Mouse (Mus musculus) neural tube, embryonic 13.5 days (tissue): ENCODE results near the gene Syndig1l. TPM values are rescaled to one million over a fixed set of nuclear protein-coding genes. Genes with fewer than 3 reads are reported as not detected.

Experiments
- ATAC-seq: fragments of 200-750 bp; cut with Nextera tagmentation; 2 replicates; pipeline ENCODE4 v1.8.0; 2017; ENCODE audit warnings: low read depth, mild to moderate bottlenecking, moderate TSS enrichment, moderate library complexity
- H3K27ac ChIP-seq: fragments of 300-500 bp; sonication (generic); replicated peaks from 2 replicates; pipeline ENCODE4 v1.5.1; 2015; ENCODE audit warnings: moderate library complexity, mild to moderate bottlenecking, inconsistent platforms
- H3K27me3 ChIP-seq: fragments of 300-500 bp; sonication (generic); 2 replicates; pipeline ENCODE4 v1.6.1; 2015; ENCODE audit warnings: mild to moderate bottlenecking, inconsistent platforms
- H3K36me3 ChIP-seq: fragments of 300-500 bp; sonication (generic); 2 replicates; pipeline ENCODE4 v1.6.1; 2015; ENCODE audit warnings: mild to moderate bottlenecking, inconsistent platforms
- H3K4me1 ChIP-seq: fragments of 300-500 bp; sonication (generic); replicated peaks from 2 replicates; pipeline ENCODE4 v1.6.1; 2015; ENCODE audit warnings: inconsistent platforms
- H3K4me2 ChIP-seq: fragments of 300-500 bp; sonication (generic); 2 replicates; pipeline ENCODE4 v1.6.1; 2015; ENCODE audit warnings: inconsistent platforms, mild to moderate bottlenecking, moderate library complexity
- H3K4me3 ChIP-seq: fragments of 300-500 bp; sonication (generic); 2 replicates; pipeline ENCODE4 v1.5.1; 2015; ENCODE audit warnings: mild to moderate bottlenecking, inconsistent platforms
- H3K9ac ChIP-seq: fragments of 300-500 bp; sonication (generic); 2 replicates; pipeline ENCODE4 v1.6.1; 2015; ENCODE audit warnings: moderate library complexity, mild to moderate bottlenecking, inconsistent platforms
- H3K9me3 ChIP-seq: fragments of 300-500 bp; sonication (generic); 2 replicates; pipeline ENCODE4 v1.6.1; 2016; ENCODE audit warnings: inconsistent platforms
- WGBS: fragments of 180-500 bp; shearing (Covaris S2); methylation state at CpG from one replicate; pipeline ENCODE4 v1.1.7; 2015; 5-methylcytosine and 5-hydroxymethylcytosine counted together
- polyA plus RNA-seq: library from polyadenylated mRNA; unstranded; fragments of >200 nt; fragmentation: Nextera tagmentation; extraction: Ambion mirVana; gene quantifications from 2 replicates; pipeline ENCODE4 v1.2.1, GENCODE M21; 2015

Gene Syndig1l
- polyA plus RNA-seq, 1 experiment from 2014 or later = 3.8 TPM

- H3K4me1 ChIP-seq = peaks cover 6% of the 10 kb centered on the region; the same call in 1 of the 2 replicates
- no peak overlapping the region for H3K4me2 ChIP-seq
- H3K9ac ChIP-seq = no peak overlapping the region
- peaks cover 6% of the 10 kb centered on the region; the same call in 1 of the 2 replicates for H3K27me3 ChIP-seq
- 87% methylated on average over 4 of the region's 4 CpGs for WGBS
- H3K9me3 ChIP-seq = no peaks in the 10 kb centered on the region
- no peaks in the 10 kb centered on the region for H3K36me3 ChIP-seq
- H3K27ac ChIP-seq = no peak overlapping the region
- no peak for ATAC-seq
- no peak overlapping the region for H3K4me3 ChIP-seq
Observed at GRCm38 (mm10) chr12:84707804-84708203, 9.2 kb upstream of the Syndig1l start.

- H3K9me3 ChIP-seq = no peaks in the 10 kb centered on the region
- no peak overlapping the region for H3K4me3 ChIP-seq
- peaks cover 11% of the 10 kb centered on the region; the same call in 1 of the 2 replicates for H3K27me3 ChIP-seq
- H3K9ac ChIP-seq = no peak overlapping the region
- no peaks in the 10 kb centered on the region for H3K36me3 ChIP-seq
- peaks cover 15% of the 10 kb centered on the region for H3K4me1 ChIP-seq
- 86% methylated on average over 4 of the region's 4 CpGs for WGBS
- no peak overlapping the region for H3K27ac ChIP-seq
- no peak for ATAC-seq
- no peak overlapping the region for H3K4me2 ChIP-seq
Observed at GRCm38 (mm10) chr12:84706886-84707285, 8.3 kb upstream of the Syndig1l start.

DNA sequence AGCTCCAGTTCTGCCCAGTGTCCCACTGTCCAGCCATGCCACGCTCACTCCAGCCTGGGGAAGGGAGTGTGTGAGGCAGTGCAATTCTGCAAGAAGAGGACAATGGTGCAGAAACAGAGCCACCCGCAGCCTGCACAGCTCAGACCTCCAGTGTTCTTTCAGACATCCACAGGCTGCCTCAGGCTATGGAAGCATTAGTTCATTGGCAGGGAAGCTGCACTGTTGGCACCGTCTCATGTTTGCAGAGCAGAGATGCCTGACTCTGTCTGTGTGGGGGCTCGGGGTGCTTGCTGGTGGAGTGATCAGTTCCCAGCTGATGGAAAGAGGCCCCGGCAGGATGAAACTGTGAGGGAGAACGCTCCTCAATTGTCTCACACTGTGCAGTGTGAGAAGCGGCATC lies 4.0 kb upstream of the Syndig1l start:
- 0 out of 2 replicates have a peak, but pooled peaks have one; percentile 48 for ATAC-seq
- Histone ChIP-seq H3K4me2 (no peak overlapping the region), H3K4me3 (no peak overlapping the region), H3K9me3 (no peaks in the 10 kb centered on the region), H3K27me3 (peaks cover 48% of the 10 kb centered on the region), H3K27ac (peak overlapping the region; percentile 61), H3K4me1 (peaks cover 25% of the 10 kb centered on the region), H3K36me3 (no peaks in the 10 kb centered on the region), H3K9ac (no peak overlapping the region)
- WGBS = 49% methylated on average over 7 of the region's 7 CpGs

DNA sequence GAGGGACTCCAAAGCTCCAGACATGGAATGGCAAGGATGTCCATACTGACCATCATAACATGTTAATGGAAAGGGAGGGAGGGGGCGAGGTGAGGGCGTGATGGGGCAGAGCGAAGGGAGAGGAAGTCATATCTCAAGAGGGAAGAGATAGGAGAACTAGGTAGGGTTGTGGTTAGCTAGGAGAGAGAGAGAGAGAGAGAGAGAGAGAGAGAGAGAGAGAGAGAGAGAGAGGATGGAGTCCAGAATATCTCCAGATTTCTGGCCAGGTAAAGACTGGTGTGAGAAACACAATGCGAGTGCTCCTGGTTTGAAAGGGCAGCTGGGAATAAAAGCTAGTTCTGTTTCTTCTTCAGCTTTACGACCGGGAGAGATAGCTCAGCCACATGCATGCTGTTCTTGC lies 6.5 kb downstream of the Syndig1l start:
- Histone ChIP-seq H3K9me3 (no peaks in the 10 kb centered on the region), H3K4me1 (no peaks in the 10 kb centered on the region), H3K4me3 (no peak overlapping the region), H3K36me3 (no peaks in the 10 kb centered on the region), H3K27me3 (peaks cover 15% of the 10 kb centered on the region), H3K9ac (no peak overlapping the region), H3K4me2 (no peak overlapping the region), H3K27ac (no peak overlapping the region)
- no peak for ATAC-seq
- WGBS = 83% methylated on average over 6 of the region's 6 CpGs

DNA sequence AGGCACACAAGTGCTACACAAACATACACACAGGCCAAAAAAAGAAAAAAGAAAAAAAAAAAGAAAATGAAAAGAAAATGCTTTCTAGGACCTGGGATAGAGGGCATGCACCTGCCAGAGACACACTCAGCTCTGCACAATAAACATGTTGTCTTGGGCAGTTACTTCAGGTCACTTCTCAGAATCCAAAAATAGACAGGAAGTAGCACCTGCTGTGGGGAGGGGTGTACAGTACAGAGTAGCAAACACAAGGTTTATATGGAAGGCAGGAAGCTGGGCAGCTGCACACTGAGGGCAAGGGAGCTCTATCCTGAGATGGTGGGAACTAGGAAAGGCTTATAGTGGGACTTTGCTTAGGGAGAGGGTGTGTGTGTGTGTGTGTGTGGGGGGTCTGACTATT lies 7.3 kb downstream of the Syndig1l start:
- Histone ChIP-seq H3K36me3 (no peaks in the 10 kb centered on the region), H3K27ac (no peak overlapping the region), H3K4me3 (no peak overlapping the region), H3K9me3 (no peaks in the 10 kb centered on the region), H3K9ac (no peak overlapping the region), H3K27me3 (peaks cover 8% of the 10 kb centered on the region), H3K4me1 (peaks cover 2% of the 10 kb centered on the region), H3K4me2 (no peak overlapping the region)
- ATAC-seq = no peak

GRCm38 (mm10) chr12:84689051-84689450 lies 9.6 kb downstream of the Syndig1l start:
- Histone ChIP-seq H3K9me3 (no peaks in the 10 kb centered on the region), H3K4me3 (no peak overlapping the region), H3K27ac (no peak overlapping the region), H3K36me3 (no peaks in the 10 kb centered on the region), H3K27me3 (no peaks in the 10 kb centered on the region), H3K4me1 (peaks cover 8% of the 10 kb centered on the region), H3K4me2 (no peak overlapping the region), H3K9ac (no peak overlapping the region)
- ATAC-seq = no peak
- 88% methylated on average over 11 of the region's 11 CpGs for WGBS

DNA sequence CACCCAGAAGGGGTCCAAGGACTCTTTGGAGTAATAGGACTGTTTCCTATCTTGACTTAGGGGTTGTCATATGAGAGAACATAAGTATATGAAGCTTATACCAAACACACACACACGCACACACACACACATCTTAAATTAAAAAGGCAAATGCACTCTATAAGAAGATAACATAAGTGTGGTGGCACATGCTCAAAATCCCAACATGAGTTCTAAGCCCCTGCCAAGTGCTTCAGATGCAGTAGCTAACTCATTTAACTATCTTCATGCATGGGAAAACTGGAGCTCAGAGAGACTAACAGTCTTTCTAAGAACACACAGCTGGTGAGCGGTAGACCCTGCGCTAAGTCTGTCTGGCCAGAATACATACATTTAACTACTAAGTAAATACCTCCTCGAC lies 11.1 kb downstream of the Syndig1l start:
- Histone ChIP-seq H3K4me2 (no peak overlapping the region), H3K9me3 (no peaks in the 10 kb centered on the region), H3K27me3 (no peaks in the 10 kb centered on the region; the same call in 1 of the 2 replicates), H3K9ac (no peak overlapping the region), H3K4me3 (no peak overlapping the region), H3K36me3 (no peaks in the 10 kb centered on the region), H3K27ac (no peak overlapping the region), H3K4me1 (peaks cover 8% of the 10 kb centered on the region)
- ATAC-seq = no peak
- 85% methylated on average over 4 of the region's 4 CpGs for WGBS

DNA sequence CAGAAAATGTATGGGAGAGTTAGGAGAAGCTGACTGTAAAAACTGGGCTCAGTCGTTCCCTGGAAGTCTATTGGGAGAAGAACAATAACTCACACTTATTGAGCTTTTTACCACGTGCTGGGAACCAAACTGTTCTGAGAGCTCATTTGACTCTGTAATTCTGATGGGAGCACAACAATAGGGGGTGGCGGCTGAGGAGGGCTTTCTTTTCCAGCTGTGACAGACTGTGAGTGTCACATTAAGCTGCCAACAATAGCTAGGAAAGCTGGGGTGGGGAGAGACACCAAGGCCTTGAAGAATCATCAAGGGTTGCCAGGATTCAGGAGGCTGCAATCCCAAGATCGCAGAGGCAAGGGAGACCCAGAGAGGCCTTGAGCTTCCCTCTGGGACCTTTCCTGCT lies 12.5 kb downstream of the Syndig1l start:
- no peaks in the 10 kb centered on the region for H3K9me3 ChIP-seq
- H3K36me3 ChIP-seq = no peaks in the 10 kb centered on the region
- ATAC-seq = no peak
- WGBS = 12% methylated on average over 4 of the region's 4 CpGs
- no peak overlapping the region for H3K4me2 ChIP-seq
- H3K9ac ChIP-seq = no peak overlapping the region
- H3K4me1 ChIP-seq = peaks cover 8% of the 10 kb centered on the region
- H3K27me3 ChIP-seq = peaks cover 1% of the 10 kb centered on the region; the same call in 1 of the 2 replicates
- no peak overlapping the region for H3K4me3 ChIP-seq
- H3K27ac ChIP-seq = no peak overlapping the region

DNA sequence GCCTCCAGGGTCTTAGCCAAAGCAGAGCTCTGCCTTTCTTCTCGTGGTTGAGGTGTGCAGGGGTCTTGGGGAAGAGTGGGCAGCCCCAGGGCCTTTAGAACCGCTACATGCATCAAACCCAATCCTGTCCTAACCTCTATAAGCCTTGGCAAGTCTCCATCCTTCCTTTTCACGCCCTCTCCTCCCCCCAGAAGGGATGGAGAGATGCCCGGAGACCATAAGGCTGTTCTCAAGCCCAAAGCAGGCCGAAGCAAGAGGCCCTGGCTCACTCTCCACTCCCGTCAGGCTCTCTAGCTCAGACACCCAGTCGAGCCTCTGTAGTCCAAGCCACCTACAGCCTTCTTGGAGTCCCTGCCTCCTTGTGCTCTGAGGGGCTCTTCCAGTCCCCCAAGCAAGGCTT lies 14.1 kb downstream of the Syndig1l start:
- Histone ChIP-seq H3K27me3 (peaks cover 5% of the 10 kb centered on the region; the same call in 1 of the 2 replicates), H3K4me2 (no peak overlapping the region), H3K4me1 (peaks cover 8% of the 10 kb centered on the region), H3K4me3 (no peak overlapping the region), H3K36me3 (no peaks in the 10 kb centered on the region), H3K9ac (no peak overlapping the region), H3K9me3 (no peaks in the 10 kb centered on the region), H3K27ac (no peak overlapping the region)
- ATAC-seq = no peak
- whole genome bisulfite sequencing = 80% methylated on average over 7 of the region's 7 CpGs

DNA sequence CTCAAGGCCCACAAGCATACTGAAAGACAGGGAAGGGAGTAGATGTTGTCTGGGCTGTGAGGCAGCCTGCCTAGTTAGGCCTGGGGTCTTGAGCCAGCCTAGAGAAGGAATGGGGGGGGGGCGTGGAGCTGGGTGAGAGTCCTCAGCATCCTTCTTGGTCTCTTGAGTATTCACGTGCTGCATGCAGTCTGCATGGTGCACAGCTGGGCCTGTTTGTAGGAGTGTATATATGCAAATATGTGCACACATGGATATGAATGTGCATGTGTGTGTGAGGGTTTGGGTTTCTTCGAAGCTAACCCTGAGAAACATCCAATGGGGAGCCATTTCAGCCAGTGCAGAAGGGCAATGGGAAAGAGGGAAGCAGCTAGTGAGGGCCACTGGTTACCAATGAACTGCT lies 22.6 kb downstream of the Syndig1l start:
- Histone ChIP-seq H3K4me1 (peaks cover 27% of the 10 kb centered on the region), H3K9me3 (no peaks in the 10 kb centered on the region), H3K4me2 (no peak overlapping the region), H3K36me3 (no peaks in the 10 kb centered on the region), H3K4me3 (no peak overlapping the region), H3K27me3 (peaks cover 2% of the 10 kb centered on the region; the same call in 1 of the 2 replicates), H3K9ac (no peak overlapping the region), H3K27ac (peak overlapping the region; percentile 81; the same call in 1 of the 2 replicates)
- ATAC-seq = no peak
- 69% methylated on average over 3 of the region's 3 CpGs for WGBS

- Histone ChIP-seq H3K9ac (0 out of 2 replicates have a peak overlapping the region, but pooled peaks have one; percentile 8), H3K4me2 (peak overlapping the region; percentile 0; the same call in 1 of the 2 replicates), H3K27me3 (no peaks in the 10 kb centered on the region; the same call in 1 of the 2 replicates), H3K4me3 (no peak overlapping the region), H3K9me3 (no peaks in the 10 kb centered on the region), H3K27ac (peak overlapping the region; percentile 81), H3K4me1 (peaks cover 27% of the 10 kb centered on the region), H3K36me3 (no peaks in the 10 kb centered on the region)
- 31% methylated on average over 14 of the region's 14 CpGs for WGBS
- ATAC-seq = peak; percentile 52; the same call in 1 of the 2 replicates
Observed at GRCm38 (mm10) chr12:84674666-84675526, 23.7 kb downstream of the Syndig1l start.

- Histone ChIP-seq H3K4me2 (no peak overlapping the region), H3K9ac (no peak overlapping the region), H3K4me1 (peaks cover 27% of the 10 kb centered on the region), H3K36me3 (no peaks in the 10 kb centered on the region), H3K9me3 (no peaks in the 10 kb centered on the region), H3K27me3 (no peaks in the 10 kb centered on the region; the same call in 1 of the 2 replicates), H3K4me3 (no peak overlapping the region), H3K27ac (no peak overlapping the region)
- WGBS = 25% methylated on average over 10 of the region's 10 CpGs
- no peak for ATAC-seq
Observed at GRCm38 (mm10) chr12:84671646-84672045, 27.0 kb downstream of the Syndig1l start.
